Mouse (Mus musculus) cerebellum, adult (tissue): ENCODE measurements around the gene Adh6a.

Experiments
- ATAC-seq: cut with Nextera tagmentation; 2 replicates; pipeline ENCODE4 v1.9.2; 2017; ENCODE audit warnings: mild to moderate bottlenecking, moderate library complexity, mixed read lengths; ENCODE audit not compliant: insufficient number of reproducible peaks, low FRiP score, low TSS enrichment

Gene Adh6a

DNA sequence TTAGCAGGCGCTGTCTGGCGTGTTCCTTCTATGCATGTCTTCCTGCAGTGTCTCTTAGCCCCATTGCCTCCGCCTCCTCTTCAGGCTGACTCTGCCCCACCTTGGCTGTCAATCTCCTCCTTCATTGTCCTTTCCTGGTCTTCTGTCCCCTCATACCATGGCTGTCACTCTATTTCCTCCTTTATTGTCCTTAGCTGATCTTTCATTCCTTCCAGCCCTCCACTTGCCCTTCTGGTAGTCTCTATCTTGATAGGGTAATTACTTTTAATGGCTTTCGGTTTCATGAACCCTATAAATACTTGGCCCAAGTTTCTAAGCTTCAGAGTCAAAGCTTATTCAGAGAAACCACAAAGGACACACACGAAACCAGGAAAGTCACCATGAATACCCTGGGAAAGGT lies at the start of gene Adh6a:
TSS of gene Adh6a (plus strand) at position 322 of the 400 bp plus-strand sequence.
- no peak for ATAC-seq

DNA sequence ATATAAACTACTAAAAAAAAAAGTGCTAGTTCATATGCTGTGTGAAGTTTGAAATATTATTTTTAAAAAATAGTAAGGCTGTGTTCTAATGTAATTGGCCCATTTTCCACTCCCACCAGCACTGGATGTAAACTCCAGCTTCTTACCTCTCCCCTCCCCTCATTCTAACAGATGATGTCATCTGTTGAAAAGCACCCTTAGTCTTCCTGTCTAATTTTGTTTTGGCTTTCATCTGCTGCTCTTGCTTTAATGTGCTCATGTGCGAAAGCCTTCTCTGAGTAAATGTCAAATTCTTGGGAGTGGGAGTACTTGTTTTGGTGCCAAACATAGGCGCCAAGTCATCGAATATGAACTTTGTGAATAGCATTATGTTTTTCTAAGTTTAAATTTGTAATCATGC lies 48.4 kb upstream of the Adh6a start:
- no peak for ATAC-seq

- ATAC-seq, result no peak
Measured at GRCm38 (mm10) chr3:138270507-138270906, 42.6 kb upstream of the Adh6a start.

DNA sequence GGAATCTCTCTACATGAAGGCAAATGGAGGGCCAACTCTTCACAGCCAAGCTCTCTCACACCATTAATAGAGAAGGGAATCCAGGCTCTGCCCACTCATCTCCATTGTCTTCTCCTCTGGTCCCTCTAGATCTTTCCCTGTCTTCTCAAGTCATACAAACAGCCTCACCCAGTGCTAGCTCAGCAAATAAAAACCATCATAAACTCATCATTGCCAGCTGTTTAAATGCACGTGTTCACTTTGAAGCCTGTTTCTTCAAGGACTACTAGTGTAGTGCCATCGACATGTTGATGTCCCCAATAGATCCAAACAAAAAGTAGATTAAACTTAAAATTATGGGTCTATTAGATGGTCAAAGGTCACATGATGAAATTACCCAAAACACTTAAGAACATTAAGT lies 41.8 kb upstream of the Adh6a start:
- no peak for ATAC-seq

- no peak for ATAC-seq
Measured at GRCm38 (mm10) chr3:138273080-138273479, 40.0 kb upstream of the Adh6a start.

DNA sequence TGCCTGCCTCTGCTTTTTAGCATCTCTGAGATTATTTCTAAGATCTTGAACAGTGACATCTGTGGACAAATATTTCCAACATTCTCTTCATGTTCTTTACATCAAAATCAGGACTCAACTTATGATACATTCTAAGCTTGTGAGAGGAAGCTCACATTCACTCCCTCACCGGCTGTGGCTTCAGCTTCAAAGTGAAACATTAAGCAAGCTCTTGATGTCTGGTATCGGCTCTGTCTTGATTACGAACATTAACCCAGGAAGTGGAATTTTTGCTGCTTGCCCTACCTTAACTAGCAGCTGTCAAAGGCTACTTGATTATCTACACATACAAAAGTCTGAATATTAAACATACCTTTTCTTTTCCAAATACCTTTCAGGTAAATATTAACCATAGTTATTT lies 38.0 kb upstream of the Adh6a start:
- no peak for ATAC-seq

DNA sequence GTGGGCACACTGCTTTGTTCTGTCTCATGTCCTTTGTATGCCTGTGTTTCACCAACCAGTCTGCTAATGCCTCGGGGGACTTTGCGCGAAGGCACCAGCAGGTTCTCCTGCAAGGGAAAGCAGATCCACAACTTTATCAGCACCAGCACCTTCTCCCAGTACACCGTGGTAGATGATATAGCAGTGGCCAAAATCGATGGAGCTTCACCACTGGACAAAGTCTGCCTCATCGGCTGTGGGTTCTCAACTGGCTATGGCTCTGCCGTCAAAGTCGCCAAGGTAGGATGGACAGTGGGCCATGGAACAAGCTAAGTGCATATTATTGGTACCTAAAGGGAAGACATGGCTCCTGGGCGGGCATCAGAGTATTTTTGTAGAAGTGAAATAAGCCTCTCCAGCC lies 30.5 kb upstream of the Adh6a start:
- no peak for ATAC-seq

DNA sequence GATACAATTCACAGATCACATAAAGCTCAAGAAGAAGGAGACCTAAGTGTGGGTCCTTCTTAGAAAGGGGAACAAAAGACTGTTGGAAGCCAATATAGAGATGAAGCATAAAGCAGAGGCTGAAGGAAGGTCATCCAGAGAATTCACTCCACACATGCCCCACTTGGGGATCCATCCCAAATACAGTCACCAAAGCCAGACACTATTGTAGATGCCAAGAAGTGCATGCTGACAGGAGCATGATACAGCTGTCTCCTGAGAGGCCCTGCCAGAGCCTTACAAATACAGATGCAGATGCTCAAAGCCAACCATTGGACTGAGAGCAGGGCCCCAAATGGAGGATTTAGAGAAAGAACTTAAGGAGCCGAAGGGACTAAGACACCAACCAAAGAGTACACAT lies 29.3 kb upstream of the Adh6a start:
- no peak for ATAC-seq

GRCm38 (mm10) chr3:138285986-138286385 lies 27.1 kb upstream of the Adh6a start:
- ATAC-seq, result no peak

GRCm38 (mm10) chr3:138287686-138288085 lies 25.4 kb upstream of the Adh6a start:
- ATAC-seq, result no peak

- no peak for ATAC-seq
Measured at GRCm38 (mm10) chr3:138290672-138291071, 22.4 kb upstream of the Adh6a start.

DNA sequence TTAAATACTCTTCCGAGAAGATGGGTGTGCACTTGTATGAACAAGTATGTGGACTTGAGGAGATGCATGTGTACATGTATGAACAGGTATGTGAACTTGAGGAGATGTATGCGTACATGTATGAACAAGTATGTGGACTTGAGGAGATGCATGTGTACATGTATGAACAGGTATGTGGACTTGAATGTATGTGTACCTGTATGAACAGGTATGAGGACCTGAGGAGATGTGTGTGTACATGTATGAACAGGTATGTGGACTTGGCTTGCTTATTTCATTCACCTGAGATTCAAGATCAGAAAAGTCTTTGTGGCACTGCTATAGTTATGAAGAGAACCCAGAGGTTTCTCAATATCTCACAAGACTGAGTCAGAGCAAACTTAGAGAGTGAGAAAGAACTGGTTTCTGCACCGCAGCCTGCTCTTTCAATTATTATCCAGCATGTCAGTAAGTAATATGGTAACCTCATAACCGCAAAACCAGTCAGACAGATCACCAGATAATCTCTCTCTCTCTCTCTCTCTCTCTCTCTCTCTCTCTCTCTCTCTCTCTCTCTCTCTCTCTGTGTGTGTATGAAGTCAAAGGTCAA lies 21.5 kb upstream of the Adh6a start:
- no peak for ATAC-seq

DNA sequence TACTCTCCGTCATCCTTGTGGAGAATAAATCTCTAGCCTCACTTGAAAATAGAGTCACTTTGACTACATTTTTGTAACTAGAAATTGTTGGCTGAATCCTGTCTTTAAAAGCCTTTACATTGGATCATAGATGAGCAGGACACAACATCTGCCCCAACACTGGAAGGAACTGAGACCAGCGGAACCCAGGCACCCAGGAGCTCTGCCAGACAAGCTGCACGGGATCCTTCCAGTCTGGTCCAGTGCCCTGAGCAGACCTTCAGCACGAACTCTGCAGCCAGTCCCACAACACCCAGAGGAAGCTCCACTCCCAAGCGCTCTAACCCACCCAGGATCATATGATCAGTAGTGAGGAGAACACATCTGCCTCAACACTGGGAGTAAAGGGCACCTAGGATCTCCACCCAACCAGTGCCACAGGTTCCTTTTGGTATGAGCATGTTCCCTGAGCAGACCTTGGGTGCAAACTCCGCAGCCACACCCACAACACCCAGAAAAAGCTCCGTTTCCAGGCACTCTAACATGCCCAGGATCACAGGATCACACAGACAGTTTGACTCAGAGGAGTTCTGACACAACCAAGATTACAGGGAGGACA lies 19.7 kb upstream of the Adh6a start:
- ATAC-seq, result no peak

DNA sequence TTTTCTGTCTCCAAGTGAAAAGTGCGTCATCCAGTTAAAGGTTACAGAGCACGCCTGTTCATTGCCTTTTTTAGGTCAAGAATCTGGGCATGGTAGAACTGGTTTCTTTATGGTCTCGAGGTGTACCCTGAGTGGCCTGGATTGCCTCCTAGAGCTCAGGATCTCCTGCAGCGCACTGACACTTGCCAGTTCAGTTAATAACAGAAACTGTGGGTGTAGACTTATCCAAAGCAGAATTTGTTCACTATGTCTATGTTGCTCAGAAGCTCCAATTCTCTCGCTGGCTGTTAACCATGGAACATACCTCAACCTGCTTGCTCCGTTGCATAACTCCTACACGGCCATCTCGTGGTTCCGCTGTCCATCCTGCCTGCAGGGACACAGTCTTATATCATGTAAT lies 13.0 kb upstream of the Adh6a start:
- ATAC-seq, result no peak

- no peak for ATAC-seq
Measured at GRCm38 (mm10) chr3:138302676-138303075, 10.4 kb upstream of the Adh6a start.

GRCm38 (mm10) chr3:138303771-138304488 lies 9.2 kb upstream of the Adh6a start:
- no peak for ATAC-seq

DNA sequence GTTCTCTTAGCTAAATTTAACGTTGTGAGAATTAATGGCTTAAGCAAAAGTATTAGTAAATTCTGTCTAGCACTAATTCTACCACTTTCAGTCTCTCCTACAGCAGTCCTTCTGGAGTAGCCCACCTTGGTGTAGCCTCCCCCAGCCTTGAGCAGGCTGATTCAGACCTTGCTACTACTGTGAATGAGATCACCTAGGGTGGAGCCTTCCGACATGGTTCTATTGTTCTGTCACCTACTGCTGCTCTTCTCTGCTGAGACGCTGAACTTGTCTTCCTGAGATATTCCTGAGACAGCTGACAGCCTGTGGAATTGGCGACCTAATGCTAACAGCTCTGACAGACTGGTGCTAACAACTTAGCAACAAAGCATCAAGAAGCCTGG lies 8.6 kb upstream of the Adh6a start:
- ATAC-seq, result no peak

GRCm38 (mm10) chr3:138305486-138306289 lies 7.4 kb upstream of the Adh6a start:
- no peak for ATAC-seq

DNA sequence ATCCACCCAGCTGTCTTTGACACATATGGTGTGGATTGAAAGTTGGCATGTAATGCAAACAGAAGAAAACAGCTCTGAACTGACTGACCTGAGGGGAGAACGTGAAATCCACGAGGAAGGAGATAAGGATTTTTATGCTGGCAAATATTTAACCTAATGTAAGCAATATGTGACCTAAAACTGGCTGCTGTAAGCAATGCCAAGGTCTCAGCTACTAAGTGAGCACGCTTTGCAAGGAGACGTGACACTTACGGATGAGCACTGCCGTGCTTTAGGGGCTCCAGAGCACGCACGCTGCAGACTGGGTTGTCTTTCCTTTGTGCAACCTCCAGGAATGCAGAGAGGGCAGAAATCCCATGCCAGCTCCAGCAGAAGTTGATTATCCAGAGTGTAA lies 6.8 kb upstream of the Adh6a start:
- no peak for ATAC-seq

DNA sequence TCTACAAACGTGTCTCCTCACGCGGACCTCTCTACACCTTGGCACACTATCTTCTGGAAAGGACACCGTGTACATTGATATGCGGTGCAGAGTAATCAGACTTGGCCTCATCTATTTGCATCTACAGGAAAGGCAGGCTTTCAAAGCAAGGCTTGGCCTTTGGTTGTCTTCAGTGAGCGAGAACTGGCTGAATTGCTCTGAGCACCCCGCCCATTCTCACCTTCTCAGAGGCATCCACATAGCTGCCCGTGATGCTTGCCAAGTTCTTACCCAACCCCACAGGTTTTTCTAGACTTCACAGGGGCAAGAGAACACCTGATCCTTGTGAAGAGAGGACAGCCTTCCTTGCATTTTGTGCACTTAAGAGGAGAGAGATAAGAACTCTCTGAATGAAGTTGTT lies 3.2 kb upstream of the Adh6a start:
- no peak for ATAC-seq

DNA sequence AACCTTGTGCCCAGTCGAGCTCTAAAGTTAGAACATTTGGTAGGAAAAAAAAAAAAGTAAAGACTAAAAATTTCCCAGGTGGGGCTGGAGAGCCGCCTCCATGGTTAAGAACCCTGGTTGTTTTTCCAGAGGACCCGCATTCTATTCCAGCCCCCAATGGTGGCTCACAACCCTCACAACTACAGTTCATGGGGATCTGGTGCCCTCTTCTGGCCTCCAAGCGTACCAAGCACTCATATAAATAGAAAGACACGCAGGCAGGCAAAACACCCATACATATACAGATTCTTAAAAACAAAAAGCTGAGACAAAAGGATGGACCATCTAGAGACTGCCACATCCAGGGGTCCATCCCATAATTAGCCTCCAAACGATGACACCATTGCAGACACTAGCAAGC lies 2.1 kb upstream of the Adh6a start:
- 0 out of 2 replicates have a peak, but pooled peaks have one; percentile 49 for ATAC-seq
